Mouse (Mus musculus) gastrocnemius, postnatal 4 days (tissue): ENCODE data around the gene Ctsh. TPM values are rescaled to one million over a fixed set of nuclear protein-coding genes. Genes with fewer than 3 reads are reported as not detected.
A peak's percentile ranks its signal among the peaks of the same experiment; 100 is the strongest.
"Not testable (repeated sequence)": the region's sequence is repeated elsewhere in the genome, so short reads cannot be mapped to it uniquely, and the experiment has no call there.

Experiments
- DNase-seq, 2 experiments: peaks; one replicate each; pipeline ENCODE4 v3.0.0; 2021 to 2022; ENCODE audit warnings: low spot score in 2 of 2, mixed read lengths in 2 of 2
- total RNA-seq, 2 experiments: library from RNA; stranded (reverse); gene quantifications; 2 replicates each; pipeline ENCODE4 v1.2.3; 2021

Gene Ctsh
- total RNA-seq, 2 experiments from 2014 or later, result 28.7 to 34.2 TPM

DNA sequence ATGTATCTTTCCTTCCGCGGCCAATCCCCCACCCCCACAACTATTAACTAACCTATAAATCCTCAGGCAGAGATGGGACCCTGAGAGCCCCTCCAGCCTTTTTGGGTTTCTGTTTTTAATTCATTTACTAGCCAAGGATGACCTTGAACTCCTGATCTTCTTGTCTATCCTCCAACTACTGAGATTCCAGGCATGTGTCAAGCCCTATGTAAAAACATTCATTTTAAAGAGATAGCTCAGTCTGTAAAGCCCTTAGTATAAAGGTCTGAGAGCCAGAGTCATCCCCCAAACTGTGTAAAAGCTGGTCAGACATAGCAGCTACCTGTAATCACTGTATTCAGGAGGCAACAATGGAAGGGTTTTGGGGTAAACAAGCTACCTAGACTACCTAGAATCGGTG, 2.0 kb downstream of the Ctsh start:
- no peak for DNase-seq

DNA sequence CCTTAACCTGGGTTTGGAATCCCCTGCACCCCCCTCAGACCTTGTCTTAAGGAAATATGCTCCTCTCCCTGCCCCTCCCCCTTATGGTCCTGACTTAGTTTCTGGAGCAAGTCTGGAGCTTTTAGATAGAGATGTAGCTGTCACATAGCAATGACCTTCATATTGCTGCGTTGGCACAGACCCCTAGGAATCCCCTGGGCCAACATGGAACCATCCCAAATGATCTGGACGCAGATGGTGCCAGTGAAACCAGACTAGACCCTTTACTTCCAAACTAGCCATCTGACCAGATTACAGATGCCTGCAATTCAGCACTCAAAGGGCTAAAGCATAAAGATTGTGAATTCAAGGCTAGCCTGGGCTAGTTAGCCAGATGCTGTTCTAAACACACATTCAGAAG, 2.8 kb downstream of the Ctsh start:
- no peak for DNase-seq

DNA sequence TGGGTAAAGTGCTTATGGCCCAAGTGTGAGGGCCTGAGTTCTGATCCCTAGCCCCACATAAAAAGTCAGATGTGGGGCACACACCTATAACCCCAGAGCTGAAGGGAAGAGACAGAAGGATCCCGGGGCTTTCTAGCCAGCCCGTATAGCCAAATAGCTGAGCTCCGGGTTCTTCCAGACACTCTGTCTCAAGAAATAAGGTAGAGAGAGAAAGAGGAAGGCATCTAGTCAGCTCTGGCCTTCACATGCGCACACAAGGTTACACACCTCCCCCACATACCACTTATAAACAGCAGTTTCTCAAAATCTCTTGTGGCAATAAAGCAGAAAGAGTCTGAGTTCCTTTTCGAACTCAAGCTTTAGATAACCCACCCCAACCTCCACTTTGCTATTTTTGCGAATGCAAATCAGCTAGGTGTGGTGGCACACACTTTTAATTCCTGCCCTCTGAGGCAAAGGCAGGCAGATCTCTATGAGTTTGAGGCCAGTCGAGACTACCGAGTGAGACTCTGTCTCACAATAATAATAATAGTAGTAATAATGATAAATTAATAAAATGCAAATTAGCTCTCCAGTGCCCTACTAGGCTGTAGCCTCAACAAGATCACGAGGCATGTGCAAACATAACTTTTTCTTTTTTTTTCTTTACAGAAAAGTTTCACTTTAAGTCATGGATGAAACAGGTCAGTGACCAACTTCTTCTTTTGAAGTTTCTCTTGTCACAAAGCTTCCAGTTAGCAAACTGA, 6.0 kb downstream of the Ctsh start:
- DNase-seq, result no peak

DNA sequence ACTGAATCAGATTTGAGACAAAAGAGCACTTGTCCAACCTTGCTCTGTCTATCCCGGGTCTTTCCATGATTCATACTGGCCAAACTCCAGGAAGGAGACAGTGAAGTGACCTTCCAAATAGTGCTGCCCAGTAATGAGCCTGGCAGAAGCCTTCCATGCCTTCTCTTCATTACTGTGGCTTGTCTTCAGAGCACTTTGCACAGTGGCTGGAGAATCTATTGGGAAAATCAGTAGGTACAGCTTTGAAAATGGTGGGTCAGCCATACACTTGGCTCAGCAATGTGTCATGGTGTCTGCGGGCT, 6.6 kb downstream of the Ctsh start:
- no peak for DNase-seq

DNA sequence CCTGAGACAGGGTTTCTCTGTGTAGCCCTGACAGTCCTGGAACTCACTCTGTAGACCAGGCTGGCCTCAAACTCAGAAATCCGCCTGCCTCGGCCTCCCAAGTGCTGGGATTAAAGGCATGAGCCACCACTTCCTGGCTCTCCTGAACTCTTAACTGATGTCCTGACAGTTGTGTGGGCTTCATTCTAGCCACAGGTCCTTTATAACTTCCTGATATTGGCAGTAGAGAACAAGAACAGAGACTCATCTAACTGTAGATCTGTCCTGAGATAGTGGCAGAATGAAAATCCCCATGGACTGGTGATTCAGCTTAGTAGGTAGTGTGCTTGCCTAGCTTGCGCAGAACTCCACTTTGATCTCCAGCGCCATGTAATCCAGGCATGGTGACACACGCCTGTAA, 7.0 kb downstream of the Ctsh start:
- DNase-seq, result not testable (repeated sequence)

DNA sequence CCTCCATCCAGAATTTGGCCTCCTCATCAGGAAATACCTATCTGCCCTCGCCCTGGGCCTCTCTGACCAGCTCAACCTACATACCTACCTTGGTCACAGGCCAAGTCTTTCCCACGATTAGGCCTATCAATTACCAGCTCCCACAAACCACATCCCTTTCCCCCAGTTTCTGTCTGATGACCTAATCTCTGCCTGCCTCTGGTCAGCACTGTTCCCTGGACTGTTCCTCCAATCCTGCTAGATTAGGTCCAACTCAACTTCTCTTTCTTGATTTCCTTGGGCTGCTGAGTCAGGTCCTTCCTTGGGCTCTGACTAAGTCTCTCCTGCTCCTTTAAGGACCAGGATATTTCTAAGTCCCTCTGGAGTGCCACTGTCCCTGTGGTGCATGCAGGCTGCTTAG, 13.4 kb downstream of the Ctsh start:
- no peak for DNase-seq

DNA sequence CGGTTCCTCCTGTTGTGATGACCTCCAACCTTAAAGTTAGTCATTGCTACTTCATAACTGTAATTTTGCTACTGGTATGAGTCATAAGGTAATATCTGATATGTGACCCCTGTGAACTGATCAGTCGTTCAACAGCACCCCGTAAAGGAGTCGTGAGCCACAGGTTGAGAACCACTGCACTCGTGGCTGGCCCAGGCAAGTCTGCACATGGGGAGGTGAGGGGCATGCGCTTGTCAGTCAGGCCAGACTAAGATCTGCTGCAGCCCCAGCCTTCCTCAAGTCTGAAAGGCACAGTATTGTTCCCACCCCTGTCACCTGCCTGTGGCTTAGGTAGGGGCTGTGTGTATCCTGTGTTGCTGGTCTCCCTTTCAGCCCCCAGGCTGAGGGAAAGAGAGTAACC, 14.8 kb downstream of the Ctsh start:
- DNase-seq, result no peak

DNA sequence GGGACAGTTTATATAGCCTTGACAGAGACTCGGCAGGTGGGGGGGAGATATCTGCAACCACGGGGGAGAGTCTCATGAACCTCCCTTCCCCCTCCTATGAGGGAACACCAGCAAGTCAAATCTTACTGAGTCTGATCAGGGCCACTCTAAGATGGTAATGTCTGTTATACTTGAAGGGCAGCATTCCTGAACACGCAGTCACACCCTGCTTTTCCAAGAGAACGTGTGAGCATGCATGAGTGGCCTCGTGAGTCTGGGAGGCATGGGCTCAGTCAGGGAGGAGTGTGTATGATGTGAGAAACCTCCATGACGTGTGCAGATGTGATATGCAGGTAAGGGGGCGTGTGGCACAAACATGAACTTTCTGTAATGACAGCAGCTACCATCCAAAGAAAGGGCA, 15.5 kb downstream of the Ctsh start:
- DNase-seq, result no peak

DNA sequence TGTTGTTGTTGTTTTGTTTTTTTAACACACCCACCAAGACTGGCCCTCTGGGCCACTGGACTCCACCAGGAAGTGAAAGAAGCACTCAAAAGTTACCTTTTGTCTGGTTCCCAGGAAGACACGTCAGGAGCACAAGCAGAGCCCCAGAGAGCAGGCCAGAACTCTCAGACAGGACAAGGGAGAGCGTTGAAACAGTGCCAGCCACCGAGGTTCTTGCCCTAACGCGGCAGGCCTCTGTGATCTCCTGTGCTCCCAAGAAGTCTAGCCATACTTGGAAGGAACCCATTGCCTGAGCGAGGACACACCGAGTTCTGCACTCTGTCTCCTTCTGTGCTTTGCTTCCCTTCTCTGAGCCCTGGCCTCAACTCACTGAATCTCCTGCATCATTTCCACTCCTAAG, 16.2 kb downstream of the Ctsh start:
- no peak for DNase-seq

DNA sequence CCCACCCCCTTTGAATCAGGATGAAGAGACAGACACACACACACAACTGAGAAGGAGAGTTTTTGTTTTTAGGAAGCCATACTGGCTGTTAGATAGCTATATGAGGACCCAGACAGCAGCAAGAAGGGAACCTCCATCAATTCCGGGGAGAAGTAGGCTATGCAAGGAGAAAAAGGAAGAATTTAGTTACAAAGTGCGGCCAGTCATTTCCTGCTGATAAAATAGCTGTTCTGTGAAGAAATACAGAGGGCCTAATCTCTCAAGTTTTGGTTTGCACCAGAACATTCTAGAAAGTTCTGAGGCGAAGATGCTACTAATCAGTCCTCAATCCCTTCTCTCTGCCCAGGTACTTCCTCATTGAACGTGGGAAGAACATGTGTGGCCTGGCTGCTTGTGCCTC, 21.4 kb downstream of the Ctsh start:
- DNase-seq, result no peak

DNA sequence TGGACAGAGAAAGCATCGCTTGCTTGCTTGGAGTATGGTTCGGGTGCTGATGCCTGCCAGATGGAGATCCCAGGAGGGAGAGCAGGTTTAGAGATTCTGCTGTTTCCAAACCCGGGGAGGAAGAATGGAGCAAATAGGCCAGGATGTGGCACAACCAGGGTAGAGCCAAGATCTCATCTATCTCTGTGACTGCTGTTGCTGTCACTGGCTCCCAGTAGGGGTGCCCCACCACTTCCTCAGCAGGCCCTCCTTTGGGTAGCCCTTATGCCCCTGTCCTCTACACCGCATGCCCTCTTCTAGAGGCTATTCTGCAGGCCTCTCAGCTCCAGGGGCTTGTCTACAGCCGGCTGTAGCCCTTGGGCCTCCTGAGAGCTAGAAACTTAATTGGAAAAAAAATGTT, 22.2 kb downstream of the Ctsh start:
- no peak for DNase-seq

DNA sequence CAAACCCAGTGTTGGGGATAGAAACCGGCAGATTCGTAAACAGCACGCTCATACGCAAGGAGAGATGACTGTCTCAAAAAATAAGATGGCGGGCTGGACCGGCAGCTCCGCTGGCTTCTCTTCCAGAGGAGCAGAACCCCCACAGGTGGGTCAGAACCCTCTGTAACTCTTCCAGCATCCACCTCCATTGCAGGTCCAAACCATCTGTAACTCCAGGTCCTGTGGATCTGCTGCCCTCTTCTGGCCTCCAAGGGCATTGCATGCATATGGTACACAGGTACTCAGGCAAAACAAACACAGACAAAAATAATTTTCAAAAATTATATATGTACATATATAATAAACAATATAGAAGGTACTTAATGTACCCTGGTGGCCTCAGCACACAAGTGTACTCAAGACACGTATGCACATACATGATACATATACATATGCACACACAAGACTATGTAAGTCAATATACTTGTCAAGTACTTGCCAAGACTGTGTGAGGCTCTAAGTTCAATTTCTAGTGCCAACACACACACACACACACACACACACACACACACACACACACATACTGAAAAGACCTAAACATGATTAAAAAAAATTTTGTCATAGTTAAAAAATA, 23.0 kb downstream of the Ctsh start:
- peak in 1 of 2 experiments; percentile 55 for DNase-seq

DNA sequence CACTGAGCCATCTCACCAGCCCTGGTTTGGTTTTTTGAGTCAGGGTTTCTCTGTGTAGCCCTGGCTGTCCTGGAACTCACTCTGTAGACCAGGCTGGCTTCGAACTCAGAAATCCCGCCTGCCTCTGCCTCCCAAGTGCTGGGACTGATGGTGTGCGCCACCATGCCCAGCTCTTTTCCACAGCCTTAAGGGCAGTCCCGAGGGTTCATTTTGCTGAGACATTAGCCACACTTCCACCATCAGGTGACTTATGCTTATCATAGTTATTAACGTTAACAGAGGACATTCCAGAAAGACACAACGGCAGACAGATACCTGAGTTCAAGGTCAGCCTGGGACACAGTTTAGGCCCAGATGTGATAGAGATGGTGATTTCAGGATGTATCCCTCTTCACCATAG, 28.0 kb downstream of the Ctsh start:
- not testable (repeated sequence) for DNase-seq

DNA sequence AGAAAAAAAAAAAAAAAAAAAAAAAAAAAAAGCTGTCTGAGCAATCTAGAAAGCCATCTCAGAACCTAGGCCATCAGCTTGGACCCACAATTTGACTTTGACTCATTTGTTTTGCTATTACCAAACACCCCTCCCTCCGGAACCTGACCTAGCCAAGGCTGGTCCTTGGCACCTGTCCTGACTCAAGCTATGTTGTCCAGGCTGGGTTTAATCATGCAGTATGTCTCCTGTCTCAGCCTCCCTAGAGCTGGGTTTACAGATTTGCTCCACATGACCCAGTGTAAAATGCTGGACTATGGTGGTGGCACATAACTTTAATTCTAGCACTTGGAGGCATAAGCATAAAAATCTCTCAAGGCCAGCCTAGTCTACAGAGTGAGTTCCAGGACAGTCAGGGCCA, 29.0 kb downstream of the Ctsh start:
- no peak for DNase-seq

DNA sequence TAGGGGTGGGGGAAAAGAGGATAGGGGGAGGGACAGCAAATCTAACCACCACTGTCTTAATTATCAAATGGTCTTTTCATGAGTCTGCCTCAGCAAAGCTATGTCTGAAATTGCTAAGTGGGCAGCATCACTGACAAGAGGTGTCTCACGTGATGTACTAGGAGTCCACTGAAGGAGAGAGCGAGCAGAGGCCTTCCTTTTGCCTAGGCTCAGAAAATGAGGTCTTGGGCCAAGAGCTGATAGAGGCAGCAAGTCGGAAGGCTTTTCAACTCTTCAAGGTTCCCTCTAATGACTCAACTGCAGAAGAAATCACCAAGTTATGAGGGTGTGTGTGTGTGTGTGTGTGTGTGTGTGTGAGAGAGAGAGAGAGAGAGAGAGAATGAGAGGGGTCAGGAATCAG, 30.2 kb downstream of the Ctsh start:
- no peak for DNase-seq

DNA sequence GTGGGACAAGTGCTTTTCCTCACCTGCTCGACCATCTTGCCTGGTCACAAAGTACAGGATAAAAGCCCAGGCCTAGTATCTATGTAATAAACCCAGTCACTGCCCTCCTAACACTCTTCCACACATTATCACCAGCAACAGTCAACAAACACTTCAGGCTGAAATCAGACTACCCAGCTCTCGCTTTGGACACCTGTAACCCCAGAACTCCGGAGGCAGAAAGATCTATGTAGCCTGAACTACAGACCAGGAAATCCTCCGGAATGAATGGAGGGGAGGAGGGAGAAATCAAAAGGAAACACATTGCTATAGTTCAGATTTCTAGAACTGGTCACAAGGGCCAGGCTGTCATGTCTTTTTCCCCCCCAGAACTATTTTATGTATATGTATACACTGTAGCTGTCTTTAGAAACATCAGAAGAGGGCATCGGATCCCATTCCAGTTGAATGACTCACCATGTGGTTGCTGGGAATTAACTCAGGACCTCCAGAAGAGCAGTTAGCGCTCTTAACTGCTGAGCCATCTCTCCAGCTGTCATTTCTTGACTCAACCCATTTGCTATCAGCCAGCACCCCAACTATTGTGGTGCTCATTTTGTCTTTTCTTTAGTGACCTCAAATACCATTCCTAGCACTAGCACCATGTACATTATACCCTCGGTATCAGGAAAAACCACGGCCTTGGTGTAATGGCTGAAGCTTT, 31.0 kb downstream of the Ctsh start:
- DNase-seq, result no peak

DNA sequence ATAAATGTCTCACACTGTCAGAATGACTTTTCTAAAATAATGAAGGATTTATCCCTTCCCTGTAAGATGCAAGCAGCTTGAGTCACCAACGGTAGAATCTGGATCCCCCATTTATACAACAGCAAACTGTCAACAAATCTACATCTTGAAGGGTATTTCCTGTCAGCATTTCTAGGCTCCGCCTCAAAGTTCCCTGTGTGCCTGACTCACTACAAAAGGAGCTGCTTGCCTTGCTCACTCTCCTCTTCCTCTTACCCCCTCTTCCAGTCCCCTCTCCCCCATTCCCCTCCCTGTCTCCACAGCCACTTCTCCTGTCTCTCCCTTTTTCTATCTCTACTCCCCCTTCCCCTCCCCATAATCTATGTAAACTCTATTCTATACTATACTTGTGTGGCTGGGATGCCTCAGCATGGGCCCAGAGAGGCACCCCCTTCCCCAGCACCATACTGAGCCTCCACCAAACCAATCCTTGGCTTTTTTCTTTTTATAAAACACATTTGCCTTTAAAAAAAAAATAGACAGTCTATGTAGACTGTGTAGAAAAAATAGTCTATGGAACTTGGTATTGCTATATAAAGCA, 34.0 kb downstream of the Ctsh start:
- DNase-seq, result no peak

DNA sequence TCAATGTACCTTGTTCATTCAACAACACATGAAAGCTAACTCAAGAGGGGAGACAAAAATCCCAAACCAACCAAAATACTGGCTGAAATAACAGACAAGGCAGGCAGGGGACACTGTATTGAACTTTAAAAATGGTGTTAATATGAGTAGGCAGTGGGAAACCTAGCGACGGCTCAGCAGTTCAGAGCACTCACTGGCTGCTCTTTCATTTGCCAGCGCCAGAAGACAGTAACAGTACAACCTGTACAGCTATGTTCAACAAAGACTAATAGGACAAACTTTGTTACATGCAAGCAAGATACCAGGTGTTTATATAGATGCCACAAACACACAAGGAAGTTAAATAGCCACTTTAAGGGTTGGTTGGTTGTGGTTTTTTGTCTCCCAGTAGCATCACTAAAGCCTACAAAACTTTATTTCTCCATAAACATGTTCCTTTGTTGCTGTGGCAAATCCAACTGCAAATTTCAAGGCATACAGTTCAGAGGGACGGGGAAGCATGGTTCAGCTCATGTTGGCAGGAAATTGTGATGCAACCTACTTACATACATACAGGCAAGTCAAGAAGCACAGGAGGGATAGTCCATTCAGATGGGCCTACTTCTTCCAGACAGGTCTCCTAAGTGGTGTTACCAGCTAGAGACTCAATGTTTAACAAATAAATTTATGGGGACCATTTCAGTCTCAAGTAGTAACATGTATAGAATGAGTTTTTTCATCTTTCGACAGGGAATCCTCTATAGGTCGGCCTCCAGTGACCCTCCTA, 35.6 kb downstream of the Ctsh start:
- DNase-seq, result no peak

DNA sequence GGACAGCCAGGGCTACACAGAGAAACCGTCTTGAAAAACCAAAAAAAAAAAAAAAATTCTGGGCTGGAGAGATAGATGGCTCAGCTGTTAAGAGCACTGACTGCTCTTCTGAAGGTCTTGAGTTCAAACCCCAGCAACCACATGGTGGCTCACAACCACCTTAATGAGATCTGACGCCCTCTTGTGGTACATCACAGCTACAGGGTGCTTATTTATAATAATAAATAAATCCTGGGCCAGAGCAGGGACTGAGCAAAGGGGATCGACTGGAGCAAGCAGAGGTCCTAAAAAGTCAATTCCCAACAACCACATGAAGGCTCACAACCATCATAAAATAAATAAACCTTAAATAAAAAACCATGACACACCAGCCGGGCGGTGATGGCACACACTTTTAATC, 45.0 kb downstream of the Ctsh start:
- DNase-seq, result no peak

DNA sequence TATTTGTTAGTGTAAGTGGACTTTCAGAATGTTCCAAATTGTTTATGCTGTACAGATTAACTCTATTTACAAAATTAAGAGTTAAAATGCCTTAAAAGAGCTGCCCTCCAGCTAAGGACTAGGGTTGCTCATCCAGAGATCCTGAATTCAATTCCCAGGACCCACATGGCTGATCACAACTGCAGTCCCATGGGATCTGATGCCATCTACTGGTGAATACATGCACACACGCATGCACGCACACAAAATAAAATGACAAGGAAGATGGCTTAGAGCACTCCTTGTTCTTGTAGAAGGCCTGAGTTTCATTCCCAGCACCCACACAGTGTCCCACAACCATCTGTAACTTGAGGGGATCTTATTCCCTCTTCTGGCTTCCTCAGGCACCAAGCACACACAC, 46.8 kb downstream of the Ctsh start:
- no peak for DNase-seq

DNA sequence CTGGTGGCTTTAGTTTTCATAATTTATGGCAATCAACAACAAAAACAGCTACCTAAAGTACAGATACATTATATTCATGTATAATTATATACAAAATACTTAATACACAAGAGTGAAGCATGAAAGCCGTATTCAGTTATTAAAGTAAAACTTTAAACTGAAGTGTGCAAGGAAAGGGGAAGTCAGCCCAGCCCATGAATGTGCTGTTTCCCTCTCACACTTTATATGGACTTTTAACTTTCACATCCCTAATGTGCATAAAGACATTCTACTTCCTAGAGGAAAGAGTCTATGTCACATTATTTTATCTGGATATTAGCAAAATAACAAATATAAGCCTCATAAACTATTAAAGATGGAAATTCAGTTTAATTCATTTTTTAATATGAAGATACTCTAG, 51.5 kb downstream of the Ctsh start:
- DNase-seq, result no peak

DNA sequence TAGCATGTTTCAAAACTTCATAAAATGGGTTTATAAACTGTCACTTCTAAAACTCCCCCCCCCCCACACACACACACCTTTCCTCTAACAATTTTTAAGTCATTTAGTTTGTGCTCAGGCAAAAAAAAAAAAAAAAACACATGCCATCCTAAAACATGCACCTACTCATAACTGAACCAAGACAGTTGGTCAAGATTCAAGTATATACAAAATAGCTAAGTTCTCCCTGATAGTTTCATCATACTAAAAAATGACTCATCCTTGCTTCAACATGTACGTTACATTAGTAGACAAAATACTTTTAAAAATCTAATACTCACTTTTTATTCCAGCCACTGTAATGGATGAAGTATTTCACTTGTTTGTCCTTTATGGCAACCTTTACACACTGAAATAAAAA, 53.0 kb downstream of the Ctsh start:
- no peak for DNase-seq
